Mouse (Mus musculus) small intestine, adult 2 months (tissue): ENCODE measurements at regions not wholly inside any gene's neighbourhood (a gene's known extent, or its start where the extent isn't known, plus 50 kb on each side); places are given as distances from the start of the nearest gene placed in this dataset.
A peak's percentile ranks its signal among the peaks of the same experiment; 100 is the strongest.

Source experiments
- H3K27ac ChIP-seq: fragments of 200-500 bp; 2 replicates; pipeline ENCODE4 v1.5.1; 2012; ENCODE audit warnings: low read depth, low read length, control low read depth, inconsistent platforms; ENCODE audit not compliant: insufficient read depth
- H3K27me3 ChIP-seq: fragments of 200-500 bp; 2 replicates; pipeline ENCODE4 v1.6.1; 2012; ENCODE audit warnings: mild to moderate bottlenecking, moderate library complexity, low read length, inconsistent platforms; ENCODE audit not compliant: control insufficient read depth, insufficient read depth
- H3K36me3 ChIP-seq: fragments of 200-500 bp; 2 replicates; pipeline ENCODE4 v1.6.1; 2012; ENCODE audit warnings: mild to moderate bottlenecking, low read length, control low read depth, inconsistent platforms; ENCODE audit not compliant: control insufficient read depth, insufficient read depth
- H3K4me1 ChIP-seq: fragments of 200-500 bp; 2 replicates; pipeline ENCODE4 v1.6.1; 2012; ENCODE audit warnings: low read length, inconsistent platforms, mixed read lengths; ENCODE audit not compliant: control insufficient read depth, insufficient read depth, insufficient read length
- H3K4me3 ChIP-seq: fragments of 200-500 bp; 2 replicates; pipeline ENCODE4 v1.5.1; 2012; ENCODE audit warnings: low read depth, mild to moderate bottlenecking, control low read depth, inconsistent platforms, low read length, moderate library complexity
- CTCF ChIP-seq: fragments of 200-500 bp; IDR thresholded peaks from 2 replicates; pipeline ENCODE4 v1.5.1; 2012; ENCODE audit warnings: low read depth, mild to moderate bottlenecking, control low read depth, inconsistent platforms, low read length, moderate library complexity, mixed read lengths; ENCODE audit not compliant: insufficient replicate concordance, insufficient read length; ENCODE audit errors: extremely low read depth
- POLR2A ChIP-seq: fragments of 200-500 bp; IDR thresholded peaks from 2 replicates; pipeline ENCODE4 v1.6.1; 2012; ENCODE audit warnings: low read depth, mild to moderate bottlenecking, control low read depth, inconsistent platforms, low read length, moderate library complexity
- WGBS: fragments of 180-500 bp; shearing (Covaris S2); methylation state at CpG from one replicate; pipeline ENCODE4 v1.1.7; 2018; 5-methylcytosine and 5-hydroxymethylcytosine counted together

- no peaks in the 10 kb centered on the region for H3K27me3 ChIP-seq
- no peak for TF ChIP-seq POLR2A
- TF ChIP-seq CTCF, result no peak
- WGBS, result 17% methylated on average over 25 of the region's 25 CpGs
- no peaks in the 10 kb centered on the region for H3K36me3 ChIP-seq
- H3K4me3 ChIP-seq, result no peak overlapping the region
- H3K27ac ChIP-seq, result no peak overlapping the region
- peaks cover 38% of the 10 kb centered on the region; the same call in 1 of the 2 replicates for H3K4me1 ChIP-seq
Measured at GRCm38 (mm10) chr9:31997178-31998097, 84.2 kb upstream of the Barx2 start.

- no peaks in the 10 kb centered on the region for H3K27me3 ChIP-seq
- peaks cover 43% of the 10 kb centered on the region; the same call in 1 of the 2 replicates for H3K4me1 ChIP-seq
- no peak overlapping the region for H3K4me3 ChIP-seq
- 44% methylated on average over 4 of the region's 4 CpGs for WGBS
- TF ChIP-seq CTCF (no peak), POLR2A (no peak)
- H3K36me3 ChIP-seq, result no peaks in the 10 kb centered on the region
- H3K27ac ChIP-seq, result no peak overlapping the region
Measured at GRCm38 (mm10) chr9:31998488-31999280, 85.4 kb upstream of the Barx2 start.

- H3K27me3 ChIP-seq, result no peaks in the 10 kb centered on the region
- peaks cover 36% of the 10 kb centered on the region; the same call in 1 of the 2 replicates for H3K4me1 ChIP-seq
- TF ChIP-seq POLR2A, result no peak
- no peak for TF ChIP-seq CTCF
- H3K27ac ChIP-seq, result no peak overlapping the region
- H3K36me3 ChIP-seq, result no peaks in the 10 kb centered on the region
- WGBS, result 50% methylated on average over 1 of the region's 1 CpGs
- H3K4me3 ChIP-seq, result no peak overlapping the region
Measured at GRCm38 (mm10) chr9:31999760-32000159, 86.5 kb upstream of the Barx2 start.

- 19% methylated on average over 4 of the region's 4 CpGs for WGBS
- Histone ChIP-seq H3K4me3 (no peak overlapping the region), H3K36me3 (no peaks in the 10 kb centered on the region), H3K27ac (peak overlapping the region; percentile 39), H3K4me1 (peaks cover 22% of the 10 kb centered on the region; the same call in 1 of the 2 replicates), H3K27me3 (no peaks in the 10 kb centered on the region)
- no peak for TF ChIP-seq POLR2A
- no peak for TF ChIP-seq CTCF
Measured at GRCm38 (mm10) chr9:32002924-32003323, 89.7 kb upstream of the Barx2 start.

- TF ChIP-seq CTCF (no peak), POLR2A (no peak)
- no peak overlapping the region for H3K4me3 ChIP-seq
- H3K36me3 ChIP-seq, result no peaks in the 10 kb centered on the region
- H3K27me3 ChIP-seq, result no peaks in the 10 kb centered on the region
- H3K27ac ChIP-seq, result no peak overlapping the region
- H3K4me1 ChIP-seq, result peaks cover 21% of the 10 kb centered on the region; the same call in 1 of the 2 replicates
- WGBS, result 92% methylated on average over 7 of the region's 7 CpGs
Measured at GRCm38 (mm10) chr9:32003730-32004129, 90.5 kb upstream of the Barx2 start.

GRCm38 (mm10) chr9:32005348-32005747 is 92.1 kb upstream of the Barx2 start:
- H3K36me3 ChIP-seq, result no peaks in the 10 kb centered on the region
- H3K27ac ChIP-seq, result no peak overlapping the region
- no peaks in the 10 kb centered on the region for H3K27me3 ChIP-seq
- no peak overlapping the region for H3K4me3 ChIP-seq
- TF ChIP-seq CTCF (no peak), POLR2A (no peak)
- peaks cover 19% of the 10 kb centered on the region; the same call in 1 of the 2 replicates for H3K4me1 ChIP-seq
- WGBS, result 67% methylated on average over 9 of the region's 9 CpGs

- 23% methylated on average over 4 of the region's 4 CpGs for WGBS
- Histone ChIP-seq H3K4me3 (no peak overlapping the region), H3K27me3 (no peaks in the 10 kb centered on the region), H3K36me3 (no peaks in the 10 kb centered on the region), H3K27ac (no peak overlapping the region), H3K4me1 (peaks cover 20% of the 10 kb centered on the region; the same call in 1 of the 2 replicates)
- TF ChIP-seq CTCF (no peak), POLR2A (no peak)
Measured at GRCm38 (mm10) chr9:32006350-32006749, 93.1 kb upstream of the Barx2 start.
